Mouse (Mus musculus) layer of hippocampus, postnatal 14 days (tissue): Measurements from ENCODE around the gene B020011L13Rik. TPM values are rescaled to one million over a fixed set of nuclear protein-coding genes. Genes with fewer than 3 reads are reported as not detected.
"Not testable (repeated sequence)": the region's sequence is repeated elsewhere in the genome, so short reads cannot be mapped to it uniquely, and the experiment has no call there.

Source experiments
- DNase-seq, 2 experiments: peaks; one replicate each; pipeline ENCODE4 v3.0.0; 2021 to 2022; ENCODE audit warnings: low spot score in 2 of 2, mixed read lengths in 1 of 2
- long read RNA-seq, 2 experiments: library from polyadenylated mRNA; stranded (forward); transcript quantifications; one replicate each; pipeline ENCODE4 v2.0.0; 2021
- total RNA-seq, 2 experiments: library from RNA; stranded (reverse); gene quantifications; 2 replicates each; pipeline ENCODE4 v1.2.3; 2021

The B020011L13Rik gene
- not detected for total RNA-seq
- long read RNA-seq, experiment 1: 0 reads
- long read RNA-seq, experiment 2: 0 reads

GRCm38 (mm10) chr1:117780833-117781232, at the start of gene B020011L13Rik:
Gene B020011L13Rik (plus strand): TSS chr1:117781133.
- DNase-seq: not testable (repeated sequence)

- not testable (repeated sequence) for DNase-seq
Observed at GRCm38 (mm10) chr1:117816271-117816670, 35.3 kb downstream of the B020011L13Rik start.

- not testable (repeated sequence) for DNase-seq
Observed at GRCm38 (mm10) chr1:117829781-117830180, 48.8 kb downstream of the B020011L13Rik start, which contains the start of gene Gm28360. Gene Gm28360 (plus strand): TSS chr1:117830081.

GRCm38 (mm10) chr1:117851718-117852117, 70.8 kb downstream of the B020011L13Rik start:
- DNase-seq: not testable (repeated sequence)

Other genes starting within 250 kb of the B020011L13Rik start
- gene Gm28363, start 84.0 kb upstream of the B020011L13Rik start, total RNA-seq: not detected
- gene Gm28360, start 48.9 kb downstream of the B020011L13Rik start, total RNA-seq: not detected
- not detected for gene Gm28168, start 146.9 kb downstream of the B020011L13Rik start, total RNA-seq
- not detected for gene Gm7145, start 184.8 kb downstream of the B020011L13Rik start, total RNA-seq